Mouse (Mus musculus) liver, embryonic 14.5 days (tissue): Measurements from ENCODE around the gene Gbgt1. TPM values are rescaled to one million over a fixed set of nuclear protein-coding genes. Genes with fewer than 3 reads are reported as not detected.

Experiments
- ATAC-seq: fragments of 200-750 bp; cut with Nextera tagmentation; 2 replicates; pipeline ENCODE4 v1.8.0; 2017; ENCODE audit warnings: moderate number of reproducible peaks, mild to moderate bottlenecking, moderate library complexity; ENCODE audit not compliant: insufficient read depth
- DNase-seq, 3 experiments: peaks; one replicate each; pipeline ENCODE4 v3.0.0-alpha.2; 2012 to 2013; ENCODE audit warnings: low read depth in 3 of 3, low spot score in 3 of 3
- H3K27ac ChIP-seq: fragments of 300-500 bp; sonication (generic); 2 replicates; pipeline ENCODE4 v1.5.1; 2014; ENCODE audit warnings: moderate library complexity, mild to moderate bottlenecking, control low read depth, inconsistent platforms
- H3K27me3 ChIP-seq: fragments of 300-500 bp; sonication (generic); 2 replicates; pipeline ENCODE4 v1.6.1; 2014; ENCODE audit warnings: mild to moderate bottlenecking, low read length, moderate library complexity; ENCODE audit not compliant: control insufficient read depth, insufficient read depth
- H3K36me3 ChIP-seq: fragments of 300-500 bp; sonication (generic); replicated peaks from 2 replicates; pipeline ENCODE4 v1.6.1; 2014; ENCODE audit warnings: low read depth; ENCODE audit not compliant: control insufficient read depth, insufficient read depth
- H3K4me1 ChIP-seq, 2 experiments: fragments of 200-500 bp in 1 of 2; fragments of 300-500 bp in 1 of 2; sonication (generic) in 1 of 2; replicated peaks; 2 replicates each; pipeline ENCODE4 v1.6.1; 2012 to 2014; ENCODE audit warnings: antibody characterized with exemption in 1 of 2, inconsistent platforms in 1 of 2, low read length in 1 of 2; ENCODE audit not compliant: control insufficient read depth in 2 of 2, insufficient read depth in 2 of 2
- H3K4me2 ChIP-seq: fragments of 300-500 bp; sonication (generic); 2 replicates; pipeline ENCODE4 v1.6.1; 2014; ENCODE audit warnings: low read depth, mild to moderate bottlenecking, control low read depth, moderate library complexity
- H3K4me3 ChIP-seq, 2 experiments: fragments of 200-500 bp in 1 of 2; fragments of 300-500 bp in 1 of 2; sonication (generic) in 1 of 2; 2 replicates each; pipeline ENCODE4 v1.5.1; 2012 to 2014; ENCODE audit warnings: low read depth in 2 of 2, low read length in 2 of 2, mild to moderate bottlenecking in 2 of 2, control low read depth in 1 of 2, inconsistent platforms in 1 of 2, moderate library complexity in 1 of 2; ENCODE audit not compliant: insufficient read depth in 1 of 2
- H3K9ac ChIP-seq: fragments of 300-500 bp; sonication (generic); replicated peaks from 2 replicates; pipeline ENCODE4 v1.6.1; 2014; ENCODE audit warnings: mild to moderate bottlenecking, control low read depth, moderate library complexity
- H3K9me3 ChIP-seq: fragments of 300-500 bp; sonication (generic); 2 replicates; pipeline ENCODE4 v1.6.1; 2016; ENCODE audit warnings: low read length, mixed read lengths; ENCODE audit not compliant: control insufficient read depth
- CTCF ChIP-seq: IDR thresholded peaks from 2 replicates; pipeline ENCODE4 v1.5.1; 2016; ENCODE audit warnings: antibody characterized with exemption, low read depth, control low read depth
- EP300 ChIP-seq: IDR thresholded peaks from 2 replicates; pipeline ENCODE4 v1.6.1; 2016; ENCODE audit warnings: antibody characterized with exemption, low read depth
- WGBS: fragments of 180-500 bp; shearing (Covaris S2); extraction: QIAGEN DNeasy Blood & Tissue Kit; methylation state at CpG from one replicate; pipeline ENCODE4 v1.1.7; 2014; ENCODE audit not compliant: insufficient replicate concordance; 5-methylcytosine and 5-hydroxymethylcytosine counted together
- polyA plus RNA-seq, 2 experiments: library from polyadenylated mRNA; depleted of rRNA in 1 of 2; stranded (reverse) in 1 of 2; unstranded in 1 of 2; fragments of >200 nt; fragmentation: Nextera tagmentation in 1 of 2; extraction: Ambion mirVana in 1 of 2; gene quantifications; 2 replicates each; pipeline versions ENCODE4 v1.2.1 to v1.2.3; 2012 to 2014

Gbgt1 gene
- polyA plus RNA-seq, 2 experiments: 0.29 to 0.52 TPM

DNA sequence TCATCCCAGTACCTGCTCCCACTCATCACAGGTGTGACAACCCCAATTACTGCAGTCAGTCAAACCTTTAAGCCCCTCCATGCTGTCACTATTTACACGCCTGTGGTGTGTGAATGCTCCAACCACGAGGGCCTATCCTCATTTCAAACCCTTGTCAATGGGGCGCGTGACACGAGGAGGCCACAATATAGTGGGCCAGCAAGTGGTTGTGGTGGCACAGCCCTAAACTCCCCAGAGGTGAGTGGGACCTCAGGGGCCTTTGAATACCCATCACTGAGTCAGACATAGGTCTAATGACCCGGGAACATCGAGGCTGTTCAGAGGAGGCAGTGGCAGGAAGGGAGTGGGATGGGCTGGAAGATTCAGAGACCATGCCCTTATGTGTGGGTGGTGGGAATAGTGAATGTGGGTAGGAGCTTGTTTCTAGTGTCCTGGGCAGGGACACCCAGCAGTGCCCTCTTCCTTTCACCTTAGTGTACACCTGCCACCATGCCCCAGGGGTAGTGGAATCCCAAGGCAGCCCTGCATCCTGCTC is 37.3 kb downstream of the Gbgt1 start:
- WGBS: 49% methylated on average over 7 of the region's 7 CpGs
- ATAC-seq: no peak
- DNase-seq: no peak
- TF ChIP-seq CTCF (no peak), EP300 (no peak)
- no peaks in the 10 kb centered on the region for H3K4me1 ChIP-seq
- no peak overlapping the region for H3K9ac ChIP-seq
- no peaks in the 10 kb centered on the region for H3K27me3 ChIP-seq
- H3K27ac ChIP-seq: no peak overlapping the region
- peak overlapping the region; percentile 51 for H3K4me2 ChIP-seq
- peak overlapping the region in 1 of 2 experiments; percentile 53; a peak in 1 of 4 replicates for H3K4me3 ChIP-seq
- no peaks in the 10 kb centered on the region for H3K36me3 ChIP-seq
- no peaks in the 10 kb centered on the region for H3K9me3 ChIP-seq

DNA sequence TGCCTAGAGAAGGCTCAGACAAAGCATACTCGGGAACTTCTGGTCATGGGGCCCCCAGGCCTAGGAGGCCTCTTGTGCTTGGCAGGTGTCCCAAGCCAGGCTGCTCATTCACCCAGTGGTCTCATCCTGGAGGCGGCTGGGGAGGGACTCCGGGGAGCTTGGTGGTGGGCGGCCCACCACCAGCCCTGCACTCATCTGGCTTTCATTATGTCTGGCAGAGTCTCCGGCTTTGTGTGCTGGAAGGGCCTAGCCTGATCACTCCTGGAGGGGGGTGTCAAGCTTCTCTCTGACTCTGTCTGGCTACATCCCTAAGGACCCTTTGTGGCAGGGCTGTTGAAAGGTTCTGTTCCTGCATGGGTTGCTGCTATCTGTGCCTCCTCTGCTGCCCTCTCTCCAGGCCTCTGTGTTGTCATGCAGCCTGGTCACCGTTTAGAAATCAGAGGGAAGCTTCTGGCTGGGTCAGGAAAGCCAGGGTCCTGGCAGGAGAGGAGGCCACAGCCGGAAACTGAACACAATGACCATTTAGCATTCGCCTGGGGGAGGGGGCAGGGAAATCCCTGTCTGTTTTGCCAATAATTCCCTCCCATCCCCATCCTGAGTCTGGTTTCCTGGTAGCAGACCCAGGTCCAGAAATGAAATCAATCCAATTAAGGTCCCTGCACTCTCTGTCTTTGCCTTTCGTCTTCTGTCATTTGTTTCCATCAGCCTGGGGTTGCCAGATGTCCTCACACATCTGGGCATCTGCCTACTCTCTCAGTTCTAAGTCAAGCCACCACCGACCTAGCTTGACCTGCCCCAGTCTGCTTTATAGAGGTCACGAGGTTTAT is 38.0 kb downstream of the Gbgt1 start:
- Histone ChIP-seq H3K4me2 (no peak overlapping the region), H3K9me3 (no peaks in the 10 kb centered on the region), H3K4me1 (no peaks in the 10 kb centered on the region), H3K27me3 (no peaks in the 10 kb centered on the region), H3K27ac (no peak overlapping the region), H3K4me3 (no peak overlapping the region), H3K36me3 (no peaks in the 10 kb centered on the region), H3K9ac (no peak overlapping the region)
- no peak for DNase-seq
- 53% methylated on average over 11 of the region's 11 CpGs for WGBS
- TF ChIP-seq CTCF (no peak), EP300 (no peak)
- ATAC-seq: no peak

DNA sequence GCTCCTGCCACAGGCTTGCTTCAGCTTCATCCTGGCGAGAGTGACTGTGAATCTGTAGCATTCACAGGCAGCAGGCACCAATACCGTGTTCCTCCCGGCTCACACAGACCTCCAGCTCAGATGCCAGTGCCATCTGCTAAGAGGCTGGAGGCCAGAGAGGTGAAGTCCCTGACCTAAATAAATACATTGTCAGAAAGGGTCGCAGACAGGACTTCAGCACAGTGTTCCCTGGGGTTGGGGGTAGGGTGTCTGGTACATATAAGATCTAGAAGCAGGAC is 38.5 kb downstream of the Gbgt1 start:
- TF ChIP-seq EP300 (no peak), CTCF (no peak)
- H3K4me1 ChIP-seq: no peaks in the 10 kb centered on the region
- no peaks in the 10 kb centered on the region for H3K36me3 ChIP-seq
- no peaks in the 10 kb centered on the region for H3K27me3 ChIP-seq
- no peak overlapping the region for H3K27ac ChIP-seq
- no peak overlapping the region for H3K4me2 ChIP-seq
- no peak for ATAC-seq
- H3K4me3 ChIP-seq: no peak overlapping the region
- no peak overlapping the region for H3K9ac ChIP-seq
- no peak for DNase-seq
- H3K9me3 ChIP-seq: no peaks in the 10 kb centered on the region
- 57% methylated on average over 4 of the region's 4 CpGs for WGBS

DNA sequence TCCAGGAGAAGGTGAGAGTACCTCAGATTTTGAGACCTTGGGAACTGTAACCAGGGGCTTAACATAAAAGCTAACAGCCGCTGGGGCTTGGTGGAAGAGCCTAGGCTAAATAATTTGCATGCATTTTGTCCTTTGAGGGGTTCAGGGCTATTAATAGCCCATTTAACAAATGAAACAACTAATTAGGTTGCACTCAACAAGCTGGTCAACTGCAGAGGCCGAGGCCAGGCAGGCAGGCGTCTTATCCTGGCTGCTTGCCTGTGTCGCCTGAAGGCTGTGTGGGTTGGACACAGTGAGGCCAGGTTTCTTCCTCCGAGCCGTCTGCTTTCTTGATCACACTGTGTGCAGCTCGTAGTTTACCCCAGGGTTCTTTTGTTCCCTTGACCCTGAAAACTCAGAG is 39.0 kb downstream of the Gbgt1 start:
- Histone ChIP-seq H3K4me2 (no peak overlapping the region), H3K27ac (no peak overlapping the region)
- 59% methylated on average over 7 of the region's 7 CpGs for WGBS

DNA sequence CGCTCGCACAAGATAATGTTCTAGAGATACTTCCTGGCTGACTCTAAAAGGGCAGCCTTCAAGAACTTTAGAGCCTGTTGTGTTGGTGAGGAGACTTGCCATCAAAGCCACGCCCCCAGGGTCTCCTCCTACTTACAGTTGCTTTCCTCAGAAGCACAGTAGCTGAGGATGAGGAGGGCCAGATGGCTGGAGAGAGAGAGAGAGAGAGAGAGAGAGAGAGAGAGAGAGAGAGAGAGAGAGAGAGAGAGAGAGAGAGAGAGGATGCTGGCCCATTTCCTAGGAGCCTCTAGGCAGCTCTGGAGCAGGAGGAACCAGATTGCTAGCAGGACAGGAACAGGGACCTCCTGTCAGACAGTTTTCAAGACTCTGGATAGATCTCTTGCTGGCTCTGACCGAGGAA is 39.5 kb downstream of the Gbgt1 start:
- Histone ChIP-seq H3K4me2 (no peak overlapping the region), H3K4me3 (no peak overlapping the region), H3K36me3 (no peaks in the 10 kb centered on the region), H3K4me1 (no peaks in the 10 kb centered on the region), H3K9me3 (no peaks in the 10 kb centered on the region), H3K9ac (no peak overlapping the region), H3K27me3 (no peaks in the 10 kb centered on the region), H3K27ac (no peak overlapping the region)
- TF ChIP-seq CTCF (no peak), EP300 (no peak)
- ATAC-seq (no peak), DNase-seq (no peak)
- WGBS: 45% methylated on average over 4 of the region's 4 CpGs

More for the DNA sequence above, 39.0 kb downstream of the Gbgt1 start:
- ATAC-seq (no peak), DNase-seq (no peak)
- Histone ChIP-seq H3K4me3 (no peak overlapping the region), H3K36me3 (no peaks in the 10 kb centered on the region), H3K4me1 (no peaks in the 10 kb centered on the region), H3K27me3 (no peaks in the 10 kb centered on the region), H3K9ac (no peak overlapping the region), H3K9me3 (no peaks in the 10 kb centered on the region)
- TF ChIP-seq EP300 (no peak), CTCF (no peak)
